Mouse (Mus musculus) embryo, embryonic 11 days (tissue): ENCODE measurements around the gene L3mbtl2.
"Not testable (repeated sequence)": the region's sequence is repeated elsewhere in the genome, so short reads cannot be mapped to it uniquely, and the experiment has no call there.

Experiments
- DNase-seq: peaks from one replicate; pipeline ENCODE4 v3.0.0-alpha.2; 2015

L3mbtl2 gene

DNA sequence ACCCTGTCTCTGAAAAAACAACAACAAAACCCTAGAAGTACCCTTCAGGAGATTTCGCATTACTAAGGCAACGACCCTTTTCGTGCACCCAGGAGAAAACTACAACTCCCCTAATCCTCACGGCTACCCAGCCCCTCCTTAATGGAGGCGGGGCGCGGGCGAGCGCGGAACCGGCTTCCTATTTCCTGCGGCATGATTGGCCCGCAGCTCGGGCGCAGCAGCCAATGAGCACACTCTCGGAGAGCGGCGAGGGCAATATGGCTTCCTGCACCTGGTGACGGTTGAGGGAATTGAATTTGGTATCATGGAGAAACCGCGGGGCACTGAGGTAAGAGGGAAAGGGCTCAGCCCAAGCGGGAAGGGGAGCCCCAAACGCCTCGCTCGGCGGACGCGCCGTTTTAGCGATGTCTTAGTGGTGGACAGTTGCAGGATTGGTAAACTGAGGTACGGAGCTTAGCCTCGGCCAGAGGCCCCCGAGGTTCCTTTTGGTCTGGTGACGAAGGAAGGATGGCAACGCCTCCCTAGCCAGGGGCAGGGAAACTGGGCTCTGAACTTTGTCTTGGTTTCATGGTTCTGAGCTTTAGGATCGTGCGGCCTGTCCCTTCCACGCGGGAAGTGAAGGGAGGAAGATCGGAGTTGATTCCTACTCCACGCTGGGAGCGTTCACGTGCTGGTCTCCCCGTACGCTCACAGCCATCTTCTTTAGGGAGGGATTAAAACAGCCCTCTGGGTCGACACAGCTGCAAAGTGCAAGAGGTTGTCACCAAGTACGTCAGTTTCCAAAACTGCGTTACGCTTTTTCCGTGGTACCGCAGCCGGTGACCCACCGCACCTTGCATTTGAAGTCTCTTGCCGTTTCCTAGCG is at the start of gene L3mbtl2:
Gene L3mbtl2 (plus strand): TSS at position 193 of the 865 bp plus-strand sequence.
- DNase-seq = peak; percentile 97

DNA sequence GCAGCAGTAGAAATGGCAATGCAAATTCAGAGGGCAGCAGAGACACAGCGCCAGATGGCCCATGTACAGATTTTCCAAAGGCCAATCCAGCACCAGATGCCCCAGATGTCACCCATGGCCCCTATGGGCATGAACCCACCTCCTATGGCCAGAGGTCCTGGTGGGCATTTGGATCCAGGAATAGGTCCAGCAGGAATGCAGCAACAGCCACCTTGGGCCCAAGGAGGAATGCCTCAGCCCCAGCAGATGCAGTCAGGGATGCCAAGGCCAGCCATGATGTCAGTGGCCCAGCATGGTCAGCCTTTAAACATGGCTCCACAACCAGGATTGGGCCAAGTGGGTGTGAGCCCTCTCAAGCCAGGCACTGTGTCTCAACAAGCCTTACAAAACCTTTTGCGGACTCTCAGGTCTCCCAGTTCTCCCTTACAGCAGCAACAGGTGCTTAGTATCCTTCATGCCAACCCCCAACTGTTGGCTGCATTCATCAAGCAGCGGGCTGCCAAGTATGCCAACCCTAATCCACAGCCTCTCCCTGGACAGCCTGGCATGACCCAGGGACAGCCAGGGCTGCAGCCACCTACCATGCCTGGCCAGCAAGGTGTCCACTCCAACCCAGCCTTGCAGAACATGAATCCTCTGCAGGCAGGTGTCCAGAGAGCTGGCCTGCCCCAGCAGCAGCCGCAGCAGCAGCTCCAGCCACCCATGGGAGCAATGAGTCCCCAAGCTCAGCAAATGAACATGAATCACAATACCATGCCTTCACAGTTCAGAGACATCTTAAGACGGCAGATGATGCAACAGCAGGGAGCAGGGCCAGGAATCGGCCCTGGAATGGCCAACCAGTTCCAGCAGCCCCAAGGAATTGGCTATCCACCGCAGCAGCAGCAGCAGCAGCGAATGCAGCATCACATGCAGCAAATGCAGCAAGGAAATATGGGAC is 13.9 kb upstream of the L3mbtl2 start:
- no peak for DNase-seq

DNA sequence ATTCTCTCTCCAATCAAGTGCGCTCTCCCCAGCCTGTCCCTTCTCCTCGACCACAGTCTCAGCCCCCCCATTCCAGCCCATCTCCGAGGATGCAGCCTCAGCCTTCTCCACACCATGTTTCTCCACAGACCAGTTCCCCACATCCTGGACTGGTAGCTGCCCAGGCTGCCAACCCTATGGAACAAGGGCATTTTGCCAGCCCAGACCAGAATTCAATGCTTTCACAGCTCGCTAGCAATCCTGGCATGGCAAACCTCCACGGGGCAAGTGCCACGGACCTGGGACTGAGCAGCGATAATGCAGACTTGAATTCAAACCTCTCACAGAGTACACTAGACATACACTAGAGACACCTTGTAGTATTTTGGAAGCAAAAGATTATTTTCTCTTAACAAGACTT is 13.1 kb upstream of the L3mbtl2 start:
- DNase-seq = no peak

DNA sequence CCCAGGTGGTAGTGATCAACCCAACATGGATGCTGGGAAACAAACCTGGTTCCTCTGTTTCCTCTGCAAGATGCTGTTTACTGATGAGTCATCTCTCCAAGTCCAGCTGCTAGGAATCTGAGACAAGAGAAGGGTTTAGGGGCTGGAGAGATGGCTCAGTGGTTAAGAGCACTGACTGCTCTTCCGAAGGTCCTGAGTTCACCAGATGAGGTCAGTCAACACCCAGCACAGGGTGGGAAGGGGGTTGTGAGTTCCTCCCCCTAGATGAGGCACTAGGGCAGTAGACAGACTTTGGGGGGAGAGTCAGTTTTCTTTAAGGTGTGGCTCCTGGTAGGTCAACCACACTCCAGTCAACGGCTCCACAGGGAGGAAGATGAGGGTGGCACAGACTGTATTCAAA is 2.0 kb upstream of the L3mbtl2 start:
- no peak for DNase-seq

DNA sequence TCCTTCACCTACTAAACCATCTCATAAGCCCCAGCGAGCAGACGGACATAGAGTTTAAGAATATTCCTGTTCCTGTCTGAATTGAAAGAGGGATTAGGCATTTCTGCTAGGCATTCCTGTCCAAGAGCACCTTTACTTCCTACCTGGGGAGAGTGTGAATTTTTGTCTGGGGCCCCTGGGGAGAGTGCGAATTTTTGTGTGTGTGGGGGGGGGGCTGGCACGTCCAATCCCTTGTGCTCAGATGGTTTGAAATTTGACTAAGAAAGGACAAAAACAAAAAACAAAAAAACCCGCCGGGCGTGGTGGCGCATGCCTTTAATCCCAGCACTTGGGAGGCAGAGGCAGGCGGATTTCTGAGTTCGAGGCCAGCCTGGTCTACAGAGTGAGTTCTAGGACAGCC is 408 bp upstream of the L3mbtl2 start:
- no peak for DNase-seq

DNA sequence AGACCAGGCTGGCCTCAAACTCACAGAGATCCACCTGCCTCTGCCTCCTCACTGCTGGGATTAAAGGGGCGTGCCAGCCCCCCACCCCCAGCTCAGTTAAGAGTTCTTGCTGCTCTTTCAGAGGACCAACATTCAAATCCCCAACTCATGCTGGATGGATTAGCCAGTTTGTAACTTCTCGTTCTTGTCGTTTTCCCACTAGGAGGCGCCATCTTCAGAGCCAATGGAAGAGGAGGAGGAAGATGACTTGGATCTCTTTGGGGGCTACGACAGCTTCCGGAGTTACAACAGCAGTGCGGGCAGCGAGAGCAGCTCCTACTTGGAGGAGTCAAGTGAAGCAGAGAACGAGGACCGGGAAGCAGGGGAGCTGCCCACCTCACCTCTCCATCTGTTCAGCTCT is 3.3 kb downstream of the L3mbtl2 start:
- DNase-seq = no peak

DNA sequence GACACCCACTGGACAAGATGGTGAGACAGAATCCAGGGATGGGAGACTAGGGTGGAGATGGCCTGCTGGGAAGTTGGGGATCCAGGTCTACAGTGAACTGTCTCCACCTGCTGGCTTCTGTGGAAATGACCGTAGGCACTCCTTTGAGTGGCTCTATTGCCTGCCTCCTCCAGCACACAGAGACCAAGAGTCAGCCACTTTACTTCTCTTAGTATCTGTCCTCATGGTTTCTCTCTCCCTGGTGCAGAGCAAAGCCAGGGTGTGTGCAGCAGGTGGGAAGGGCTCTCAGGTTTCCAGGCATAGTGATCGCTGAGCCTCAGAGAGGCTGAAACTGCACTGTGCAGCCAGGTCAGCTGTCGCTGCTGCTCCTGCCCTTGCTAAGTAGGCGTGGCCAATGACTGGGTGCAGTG is 6.5 kb downstream of the L3mbtl2 start:
- peak; percentile 64 for DNase-seq

DNA sequence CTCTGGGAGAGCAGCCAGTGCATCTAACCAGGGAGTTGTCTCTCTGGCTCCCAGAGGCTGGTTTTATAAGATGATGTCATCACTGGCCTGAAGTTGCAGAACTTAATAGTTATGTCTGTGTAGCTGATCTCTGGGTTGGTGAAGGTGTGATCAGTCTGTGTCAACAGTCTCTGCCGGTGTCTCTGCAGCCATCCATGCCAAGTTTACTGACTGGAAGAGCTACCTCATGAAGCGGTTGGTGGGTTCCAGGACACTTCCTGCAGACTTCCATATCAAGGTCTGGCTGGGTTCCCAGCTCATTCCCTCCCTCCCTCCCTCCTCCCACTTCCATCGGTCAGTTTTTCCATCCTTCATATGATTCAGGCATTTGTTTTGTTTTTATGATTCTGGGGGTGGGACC is 12.9 kb downstream of the L3mbtl2 start:
- no peak for DNase-seq

DNA sequence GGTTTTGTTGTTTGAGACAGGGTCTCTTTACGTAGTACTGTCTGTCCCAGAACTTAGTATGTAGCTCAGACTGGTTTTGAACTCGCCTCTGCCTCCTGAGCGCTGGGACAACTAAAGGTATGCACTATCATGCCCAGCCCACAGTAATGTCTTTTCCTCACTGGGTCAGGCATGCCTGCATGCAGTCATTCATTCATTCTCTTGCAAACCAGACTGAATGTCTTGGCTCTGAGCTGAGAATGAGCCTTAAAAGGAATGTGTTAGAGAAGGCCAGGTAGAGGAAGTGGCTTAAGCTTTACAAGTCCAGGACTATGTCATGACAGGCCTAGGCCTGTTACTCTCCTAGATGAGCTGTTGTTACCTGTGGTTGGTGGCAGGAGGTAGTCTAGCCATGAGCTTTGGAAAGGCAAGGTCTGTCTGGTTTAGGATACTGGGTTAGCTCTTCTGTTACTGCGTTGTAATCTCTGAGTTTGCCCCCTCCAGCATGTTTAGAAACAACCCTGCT is 16.7 kb downstream of the L3mbtl2 start:
- no peak for DNase-seq

DNA sequence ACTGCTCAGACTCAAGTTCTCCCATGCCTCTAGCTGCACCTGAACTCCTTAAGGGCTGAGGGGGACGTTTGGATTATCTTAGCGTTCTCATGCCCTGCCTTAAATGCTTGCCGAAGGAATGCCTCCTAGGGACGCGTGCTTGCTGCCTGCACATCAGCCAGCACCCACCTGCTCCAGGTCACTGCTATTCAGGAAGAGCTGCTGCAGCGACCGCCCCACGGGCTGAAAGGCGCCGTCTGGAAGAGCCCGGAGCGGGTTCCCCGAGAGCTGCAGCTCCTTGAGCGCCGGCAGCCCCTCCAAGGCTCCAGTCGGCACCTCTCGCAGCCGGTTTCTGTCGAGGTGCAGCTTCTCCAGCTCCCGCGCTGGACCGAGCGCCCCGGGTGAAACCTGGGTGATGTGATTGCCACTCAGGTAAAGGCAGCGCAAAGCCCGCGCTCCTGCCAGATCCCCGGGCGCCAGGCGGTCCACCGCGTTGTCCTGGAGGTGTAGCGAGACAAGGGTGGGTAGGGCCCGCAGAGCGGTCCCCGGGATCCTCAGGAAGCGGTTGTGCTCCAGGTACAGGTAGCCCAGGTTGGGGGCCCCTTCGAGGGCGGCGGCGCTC is 29.8 kb downstream of the L3mbtl2 start:
- no peak for DNase-seq

DNA sequence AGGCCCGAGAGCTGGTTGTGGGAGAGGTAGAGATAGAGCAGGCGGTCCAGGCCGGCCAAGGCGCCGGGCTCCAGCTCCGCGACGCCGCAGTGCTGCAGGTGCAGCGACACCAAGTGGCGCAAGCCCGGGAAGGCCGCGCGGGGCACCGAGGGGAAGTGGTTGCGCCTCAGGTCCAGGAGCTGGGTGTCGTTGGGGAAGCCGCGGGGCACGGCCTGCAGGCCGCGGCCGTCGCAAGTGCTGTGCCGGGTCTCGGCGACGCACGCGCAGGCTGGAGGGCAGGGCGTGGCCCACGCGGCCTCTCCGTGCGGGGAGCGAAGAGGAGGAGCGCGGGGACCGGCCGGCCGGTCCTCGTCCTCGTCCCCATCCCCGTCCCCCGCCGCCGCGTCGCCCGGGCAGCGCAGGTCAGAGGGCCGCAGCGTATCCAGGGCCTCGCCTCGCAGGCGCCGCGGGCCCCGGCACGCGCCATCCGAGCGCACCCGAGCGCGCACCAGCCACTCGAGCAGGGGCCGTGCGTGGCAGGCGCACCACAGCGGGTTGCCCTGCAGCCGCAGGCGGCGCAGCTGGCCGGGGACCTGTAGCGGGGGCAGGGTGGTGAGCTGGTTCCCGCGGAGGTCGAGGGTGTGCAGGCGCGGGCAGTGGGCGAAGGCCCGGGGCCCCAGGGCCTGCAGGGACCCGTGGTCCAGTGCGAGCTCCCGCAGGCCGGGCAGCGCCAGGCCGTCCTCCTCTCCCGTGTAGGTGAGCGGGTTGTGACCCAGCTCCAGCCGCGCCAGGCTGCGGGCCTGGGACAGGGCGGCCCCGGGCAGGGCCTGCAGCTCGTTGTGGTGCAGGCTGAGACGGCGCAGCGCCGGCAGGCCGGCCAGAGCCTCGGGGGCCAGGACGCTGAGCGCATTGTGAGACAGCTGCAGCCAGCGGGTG is 30.5 kb downstream of the L3mbtl2 start:
- DNase-seq = peak; percentile 93

DNA sequence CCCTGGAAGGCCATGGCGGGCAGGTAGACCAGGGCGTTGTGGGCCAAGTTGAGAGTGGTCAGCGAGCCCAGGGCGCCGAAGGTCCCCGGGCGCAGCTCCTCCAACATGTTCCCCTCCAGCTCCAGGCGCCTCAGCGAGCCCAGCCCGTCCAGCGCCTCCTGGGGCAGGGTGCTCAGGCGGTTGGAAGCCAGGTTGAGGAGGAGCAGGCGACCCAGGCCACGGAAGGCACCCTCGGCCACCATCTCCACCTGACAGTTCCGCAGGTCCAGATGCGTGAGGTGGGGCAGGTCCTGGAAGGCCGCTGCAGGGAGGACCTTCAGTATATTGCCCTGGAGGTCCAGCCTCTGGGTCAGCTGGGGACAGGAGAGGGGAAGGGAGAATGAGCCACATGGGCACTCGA is 31.2 kb downstream of the L3mbtl2 start:
- DNase-seq = no peak

DNA sequence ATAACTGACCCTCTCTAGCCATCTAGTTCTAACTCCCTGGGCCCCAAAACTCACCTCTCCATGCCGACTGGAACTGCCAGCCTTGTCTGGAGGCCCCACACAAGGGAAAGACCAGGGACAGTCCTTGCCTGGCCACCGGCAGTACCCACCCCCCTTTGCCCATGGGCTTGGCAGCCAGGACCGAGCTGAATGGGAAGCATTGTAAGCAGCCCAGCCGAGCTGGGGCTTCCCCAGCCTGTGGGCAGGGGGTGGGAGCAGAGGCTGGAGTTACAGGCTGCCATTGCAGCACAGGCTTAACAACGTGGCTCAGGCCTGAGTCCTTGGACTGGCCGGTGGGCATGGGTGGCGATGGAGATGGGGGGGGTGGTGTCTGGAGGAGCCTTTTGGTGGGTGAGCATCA is 33.5 kb downstream of the L3mbtl2 start, which contains the start of gene Chadl:
Gene Chadl (minus strand): TSS at position 113 of the 400 bp plus-strand sequence.
- no peak for DNase-seq

DNA sequence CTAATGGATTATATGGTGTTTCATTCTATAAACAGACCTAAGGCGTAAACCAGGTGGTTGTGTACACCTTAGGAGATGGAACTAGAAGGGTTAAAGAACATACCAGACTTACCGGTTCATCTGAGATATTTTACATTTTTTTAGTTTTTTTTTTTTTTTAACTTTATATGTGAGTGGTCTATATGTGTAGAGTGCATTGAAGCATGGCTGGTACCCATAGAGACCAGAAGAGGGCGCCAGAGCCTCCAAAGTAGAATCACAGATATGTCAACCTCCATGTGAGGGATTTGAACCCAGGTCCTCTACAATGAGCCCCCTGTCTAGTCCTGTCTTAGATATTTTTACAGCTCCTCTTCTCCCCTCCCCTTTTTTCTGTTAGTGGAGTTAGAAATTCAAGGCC is 34.2 kb downstream of the L3mbtl2 start:
- DNase-seq = peak; percentile 35

DNA sequence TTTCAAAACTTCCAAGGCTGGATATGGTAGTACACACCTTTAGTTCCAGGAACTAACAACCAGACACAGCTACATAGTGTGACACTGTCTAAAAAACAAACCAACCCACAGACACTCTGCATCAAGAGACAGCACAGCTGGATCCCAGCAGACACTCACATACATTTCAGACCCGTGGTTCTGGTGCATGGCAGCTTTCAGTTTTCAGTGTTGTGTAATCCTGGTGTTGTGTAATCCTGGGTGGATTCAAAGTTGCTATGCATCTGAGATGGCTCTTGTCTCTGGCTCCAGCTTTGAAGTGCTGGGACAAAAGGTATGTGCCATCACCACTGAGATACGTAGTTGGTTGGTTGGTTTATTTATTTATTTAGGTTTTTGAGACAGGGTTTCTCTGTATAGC is 34.8 kb downstream of the L3mbtl2 start:
- no peak for DNase-seq

DNA sequence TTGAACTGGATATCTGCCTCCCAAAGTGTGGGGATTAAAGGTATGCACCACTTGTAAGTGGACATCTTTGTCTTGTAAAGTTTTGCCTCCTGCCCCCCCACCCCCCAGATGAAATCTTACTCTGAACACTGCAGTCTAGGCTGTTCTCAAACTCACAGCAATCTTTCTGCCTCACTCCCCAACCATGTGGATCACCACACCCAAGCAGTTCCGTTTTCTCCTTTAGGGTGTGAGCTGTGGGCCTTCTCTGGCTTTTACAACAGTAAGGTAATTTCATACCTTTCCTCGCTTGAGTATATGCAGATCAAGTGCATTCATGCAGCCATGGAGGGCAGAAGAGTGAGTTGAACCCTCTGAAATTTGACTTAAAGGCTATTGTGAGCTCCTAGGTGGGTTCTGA is 36.5 kb downstream of the L3mbtl2 start:
- no peak for DNase-seq

DNA sequence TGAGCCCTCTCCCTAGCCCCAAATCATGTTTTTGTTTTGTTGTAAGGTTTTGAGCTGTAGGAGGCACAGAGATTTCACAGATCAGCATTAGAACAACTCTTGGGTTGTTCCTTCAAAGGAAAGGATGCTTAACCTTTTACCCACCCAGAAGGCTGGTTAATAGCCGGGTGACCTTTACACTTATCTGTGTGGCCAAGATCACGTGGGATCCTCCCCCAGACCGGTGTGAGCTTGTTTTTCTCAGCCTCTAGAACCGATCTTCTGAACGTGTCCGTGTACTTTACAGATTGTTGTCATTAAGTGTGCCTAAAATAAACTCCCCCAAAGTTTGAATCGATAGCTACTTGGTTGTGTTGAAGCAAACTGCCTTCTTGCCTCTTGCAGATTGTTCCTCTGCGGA is 36.9 kb downstream of the L3mbtl2 start:
- no peak for DNase-seq

DNA sequence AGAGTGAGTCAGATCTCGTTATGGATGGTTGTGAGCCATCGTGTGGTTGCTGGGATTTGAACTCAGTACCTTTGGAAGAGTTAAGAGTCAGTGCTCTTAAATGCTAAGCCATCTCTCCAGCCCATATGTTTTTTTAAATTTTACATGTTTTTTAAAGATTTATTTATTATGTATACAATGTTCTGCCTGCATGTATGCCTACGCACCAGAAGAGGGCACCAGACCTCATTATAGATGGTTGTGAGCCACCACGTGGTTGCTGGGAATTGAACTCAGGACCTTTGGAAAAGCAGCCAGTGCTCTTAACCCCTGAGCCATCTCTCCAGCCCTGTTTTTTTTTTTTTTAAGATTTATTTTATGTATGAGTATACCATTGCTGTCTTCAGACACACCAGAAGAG is 37.7 kb downstream of the L3mbtl2 start:
- DNase-seq = not testable (repeated sequence)

DNA sequence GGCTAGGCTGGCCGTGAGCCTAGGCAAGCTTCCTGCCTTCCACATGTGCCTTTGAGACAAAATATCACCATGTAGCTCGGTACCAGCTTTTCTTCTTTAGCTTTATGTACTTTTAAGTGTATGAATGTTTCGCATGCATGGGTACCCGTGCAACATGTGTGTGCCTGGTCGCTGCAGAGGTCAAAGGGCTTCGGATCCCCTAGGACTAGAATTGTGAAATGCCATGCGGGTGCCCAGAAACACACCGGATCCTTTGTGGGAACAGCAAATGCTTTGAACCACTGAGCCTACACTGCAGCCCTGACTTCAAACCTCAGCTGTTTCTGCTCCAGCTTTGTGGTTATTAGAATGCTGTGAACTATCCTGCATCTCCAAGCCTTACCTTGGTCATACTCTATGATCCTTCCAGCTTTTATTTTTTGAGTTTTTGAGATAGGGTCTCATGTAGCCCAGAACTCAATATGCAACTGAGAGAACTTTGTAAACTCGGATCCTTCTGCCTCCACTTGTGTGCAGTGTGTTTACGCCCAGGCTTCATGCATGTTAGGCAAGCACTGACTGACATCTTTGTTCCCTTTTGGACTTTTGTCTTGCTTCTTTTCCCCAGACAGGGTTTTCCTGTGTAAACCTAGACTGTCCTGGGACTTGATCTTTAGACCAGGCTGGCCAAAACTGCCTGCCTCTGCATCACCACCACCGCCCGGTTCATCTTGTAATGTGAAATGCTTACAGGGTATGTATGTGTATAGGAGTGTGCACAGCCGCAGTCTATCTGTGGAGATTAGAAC is 38.8 kb downstream of the L3mbtl2 start:
- DNase-seq = no peak

DNA sequence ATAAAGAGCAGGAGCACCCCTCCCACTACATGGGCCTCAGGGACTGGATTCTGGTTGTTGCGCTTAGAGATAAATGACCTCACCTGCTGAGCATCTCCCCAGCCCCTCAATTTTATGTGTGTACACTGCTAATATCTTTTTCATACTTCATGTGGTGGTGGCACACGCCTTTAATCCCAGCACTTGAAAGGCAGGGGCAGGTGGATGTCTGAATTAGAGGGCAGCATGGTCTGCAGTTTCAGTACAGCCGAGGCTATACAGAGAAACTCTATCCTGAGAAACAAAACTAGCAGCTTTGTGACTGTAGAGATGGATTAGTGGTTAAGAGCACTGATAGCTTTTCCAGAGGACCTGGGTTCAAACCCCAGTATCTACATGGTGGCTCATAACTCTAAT is 39.4 kb downstream of the L3mbtl2 start:
- DNase-seq = no peak

DNA sequence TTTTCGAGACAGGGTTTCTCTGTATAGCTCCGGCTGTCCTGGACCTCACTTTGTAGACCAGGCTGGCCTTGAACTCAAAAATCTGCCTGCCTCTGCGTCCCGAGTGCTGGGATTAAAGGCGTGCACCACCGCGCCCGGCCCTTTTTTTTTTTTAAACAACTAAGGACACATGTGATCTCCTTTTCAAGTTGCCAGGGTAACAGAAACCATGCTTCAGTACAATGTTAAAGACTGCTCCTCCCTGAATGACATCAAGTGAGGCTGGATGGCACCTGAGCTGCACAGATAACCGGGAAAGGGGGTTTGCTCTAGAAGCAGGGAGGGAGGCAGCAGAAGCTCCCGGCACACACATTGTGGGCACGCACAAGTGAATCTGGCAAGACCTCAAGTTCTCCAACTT is 45.3 kb downstream of the L3mbtl2 start:
- DNase-seq = no peak
